Mouse (Mus musculus): ENCODE data around the gene Tmem208. TPM values are rescaled to one million over a fixed set of nuclear protein-coding genes. Genes with fewer than 3 reads are reported as not detected.

Tmem208 gene
- total and polyA plus RNA-seq, 3 experiments: 94.5 to 149 TPM; not detected in 1

GRCm38 (mm10) chr8:105282239-105282638 lies 43.9 kb upstream of the Tmem208 start:
- peaks cover 0 to 27% of the 10 kb centered on the region in 2 experiments; a peak in 2 of 4 replicates for H3K36me3 ChIP-seq (ENCODE audit: control insufficient read depth in 1 of 2, insufficient read depth in 2 of 2, low read length in 2 of 2)
- no peaks in the 10 kb centered on the region for H3K27me3 ChIP-seq (ENCODE audit: control insufficient read depth in 1 of 2, insufficient read depth in 2 of 2, low read length in 2 of 2)

GRCm38 (mm10) chr8:105283074-105283473 lies 43.1 kb upstream of the Tmem208 start:
- Histone ChIP-seq H3K27me3 (ENCODE audit: control insufficient read depth in 1 of 2, insufficient read depth in 2 of 2, low read length in 2 of 2) (no peaks in the 10 kb centered on the region), H3K4me3 (ENCODE audit: control insufficient read depth in 1 of 2, insufficient read depth in 1 of 2, low read depth in 2 of 2, low read length in 2 of 2) (no peak overlapping the region), H3K27ac (ENCODE audit: control insufficient read depth, low read depth, low read length) (peak overlapping the region; percentile 68), H3K9ac (ENCODE audit: control insufficient read depth, low read depth, low read length, poor library complexity, severe bottlenecking) (no peak overlapping the region), H3K9me3 (replicated peaks; ENCODE audit: insufficient read depth, low read length) (no peaks in the 10 kb centered on the region), H3K79me2 (ENCODE audit: control insufficient read depth, insufficient read depth, low read length, poor library complexity) (peaks cover 3% of the 10 kb centered on the region), H3K36me3 (ENCODE audit: control insufficient read depth in 1 of 2, insufficient read depth in 2 of 2, low read length in 2 of 2) (peaks cover 0 to 26% of the 10 kb centered on the region in 2 experiments; a peak in 2 of 4 replicates), H3K4me1 (ENCODE audit: control insufficient read depth in 1 of 2, insufficient read depth in 2 of 2, low read length in 2 of 2) (peaks cover 12 to 40% of the 10 kb centered on the region in 2 experiments)
- TF ChIP-seq CTCF (IDR thresholded peaks at IDR 0.05 in 2 of 3, conservative IDR thresholded peaks at IDR 0.05 in 1 of 3; ENCODE audit: control insufficient read depth in 1 of 3, insufficient read depth in 1 of 3, low read depth in 2 of 3, low read length in 3 of 3, poor library complexity in 1 of 3, severe bottlenecking in 1 of 3): peak; percentile 24 to 69 (median 63); a peak in 5 of 6 replicates
- peak; percentile 48 for TF ChIP-seq RAD21 (IDR thresholded peaks at IDR 0.05; ENCODE audit: low read depth, low read length)
- TF ChIP-seq SMC3 (IDR thresholded peaks at IDR 0.05; ENCODE audit: low read depth, low read length): peak; percentile 63
- TF ChIP-seq ZMIZ1 (IDR thresholded peaks at IDR 0.05; ENCODE audit: low read depth, low read length): no peak
- no peak for TF ChIP-seq SIN3A (IDR thresholded peaks at IDR 0.05; ENCODE audit: low read length)
- TF ChIP-seq GATA1 (IDR thresholded peaks at IDR 0.05; ENCODE audit: low read depth, low read length): no peak
- peak; percentile 41 for DNase-seq (ENCODE audit: low read depth, low spot score)

More at GRCm38 (mm10) chr8:105282239-105282638, 43.9 kb upstream of the Tmem208 start:
- no peak overlapping the region for H3K4me3 ChIP-seq (ENCODE audit: control insufficient read depth in 1 of 2, insufficient read depth in 1 of 2, low read depth in 2 of 2, low read length in 2 of 2)
- H3K79me2 ChIP-seq (ENCODE audit: control insufficient read depth, insufficient read depth, low read length, poor library complexity): peaks cover 3% of the 10 kb centered on the region
- peak overlapping the region; percentile 68 for H3K27ac ChIP-seq (ENCODE audit: control insufficient read depth, low read depth, low read length)
- TF ChIP-seq ETS1 (IDR thresholded peaks at IDR 0.05; ENCODE audit: low read depth, low read length): peak; percentile 70
- no peak for TF ChIP-seq MAZ (IDR thresholded peaks at IDR 0.05; ENCODE audit: low read depth, low read length)
- TF ChIP-seq SIN3A (IDR thresholded peaks at IDR 0.05; ENCODE audit: low read length): no peak
- TF ChIP-seq GABPA (IDR thresholded peaks at IDR 0.05; ENCODE audit: low read depth, low read length): no peak
- no peak for TF ChIP-seq NRF1 (IDR thresholded peaks at IDR 0.05; ENCODE audit: insufficient read depth, low read depth, low read length, poor library complexity, severe bottlenecking)
- TF ChIP-seq USF1 (IDR thresholded peaks at IDR 0.05; ENCODE audit: low read depth, low read length): no peak
- TF ChIP-seq JUND (IDR thresholded peaks at IDR 0.05; ENCODE audit: low read depth, low read length): no peak
- TF ChIP-seq ZKSCAN1 (IDR thresholded peaks at IDR 0.05; ENCODE audit: low read depth, low read length): no peak
- peak; percentile 85 for TF ChIP-seq GATA1 (IDR thresholded peaks at IDR 0.05; ENCODE audit: low read depth, low read length)
- no peak for TF ChIP-seq TAL1 (IDR thresholded peaks at IDR 0.05; ENCODE audit: low read length)
- no peak for TF ChIP-seq SMC3 (IDR thresholded peaks at IDR 0.05; ENCODE audit: low read depth, low read length)
- no peak for TF ChIP-seq HCFC1 (IDR thresholded peaks at IDR 0.05; ENCODE audit: low read depth, low read length)
- no peak for TF ChIP-seq MXI1 (IDR thresholded peaks at IDR 0.05; ENCODE audit: low read depth, low read length)
- TF ChIP-seq EP300 (IDR thresholded peaks at IDR 0.05; ENCODE audit: low read depth in 1 of 2, low read length in 2 of 2): peak; percentile 78 to 87
- TF ChIP-seq ZNF384 (IDR thresholded peaks at IDR 0.05; ENCODE audit: low read depth, low read length): no peak
- TF ChIP-seq POLR2AphosphoS5 (IDR thresholded peaks at IDR 0.05; ENCODE audit: borderline replicate concordance, low read depth, low read length): no peak
- TF ChIP-seq ZC3H11A (IDR thresholded peaks at IDR 0.05; ENCODE audit: low read depth, low read length): no peak
- TF ChIP-seq UBTF (IDR thresholded peaks at IDR 0.05; ENCODE audit: borderline replicate concordance, insufficient read depth, low read depth, low read length): no peak
- TF ChIP-seq NELFE (IDR thresholded peaks at IDR 0.05; ENCODE audit: low read depth, low read length): no peak
- TF ChIP-seq MYC (IDR thresholded peaks at IDR 0.05; ENCODE audit: low read depth, low read length): no peak
- TF ChIP-seq MAFK (IDR thresholded peaks at IDR 0.05; ENCODE audit: borderline replicate concordance, low read depth, low read length): no peak
- no peak for TF ChIP-seq CHD1 (IDR thresholded peaks at IDR 0.05; ENCODE audit: low read depth, low read length)
- TF ChIP-seq BHLHE40 (IDR thresholded peaks at IDR 0.05; ENCODE audit: borderline replicate concordance, low read depth, low read length): no peak
- no peak for TF ChIP-seq ELF1 (IDR thresholded peaks at IDR 0.05; ENCODE audit: low read depth, low read length)
- peak; percentile 29; the same call in 1 of the 2 replicates for TF ChIP-seq RCOR1 (IDR thresholded peaks at IDR 0.05; ENCODE audit: low read depth, low read length)
- TF ChIP-seq E2F4 (IDR thresholded peaks at IDR 0.05; ENCODE audit: borderline replicate concordance, low read depth, low read length): no peak
- no peak for TF ChIP-seq MEF2A (IDR thresholded peaks at IDR 0.05; ENCODE audit: extremely low read depth, insufficient replicate concordance, low read depth, low read length, poor library complexity, severe bottlenecking)
- TF ChIP-seq USF2 (IDR thresholded peaks at IDR 0.05; ENCODE audit: borderline replicate concordance in 1 of 2, insufficient read depth in 1 of 2, low read depth in 1 of 2, low read length in 2 of 2): no peak
- peak; percentile 13; the same call in 1 of the 2 replicates for TF ChIP-seq MYB (IDR thresholded peaks at IDR 0.05; ENCODE audit: low read depth, low read length)
- TF ChIP-seq TBP (IDR thresholded peaks at IDR 0.05; ENCODE audit: low read depth, low read length): no peak
- no peak for TF ChIP-seq CHD2 (IDR thresholded peaks at IDR 0.05; ENCODE audit: low read length)
- no peak for TF ChIP-seq RAD21 (IDR thresholded peaks at IDR 0.05; ENCODE audit: low read depth, low read length)
- peak; percentile 75 for TF ChIP-seq TCF12 (IDR thresholded peaks at IDR 0.05; ENCODE audit: low read depth, low read length)
- no peaks in the 10 kb centered on the region for H3K9me3 ChIP-seq (replicated peaks; ENCODE audit: insufficient read depth, low read length)
- peaks cover 12 to 40% of the 10 kb centered on the region in 2 experiments for H3K4me1 ChIP-seq (ENCODE audit: control insufficient read depth in 1 of 2, insufficient read depth in 2 of 2, low read length in 2 of 2)
- DNase-seq (ENCODE audit: low read depth, low spot score): peak; percentile 51
- H3K9ac ChIP-seq (ENCODE audit: control insufficient read depth, low read depth, low read length, poor library complexity, severe bottlenecking): no peak overlapping the region
